Mouse (Mus musculus) limb, embryonic 14.5 days (tissue): ENCODE data around the gene Zfp467. TPM values are rescaled to one million over a fixed set of nuclear protein-coding genes. Genes with fewer than 3 reads are reported as not detected.
A peak's percentile ranks its signal among the peaks of the same experiment; 100 is the strongest.

Source experiments
- ATAC-seq: fragments of 200-750 bp; cut with Nextera tagmentation; 2 replicates; pipeline ENCODE4 v1.8.0; 2017; ENCODE audit warnings: low read depth, moderate number of reproducible peaks, moderate TSS enrichment; ENCODE audit not compliant: low FRiP score
- DNase-seq: peaks from one replicate; pipeline ENCODE4 v3.0.0-alpha.2; 2015; ENCODE audit warnings: low spot score
- H3K27ac ChIP-seq: fragments of 300-500 bp; sonication (generic); replicated peaks from 2 replicates; pipeline ENCODE4 v1.5.1; 2014; ENCODE audit warnings: low read depth, mild to moderate bottlenecking, low read length, moderate library complexity, mixed read lengths
- H3K27me3 ChIP-seq: fragments of 300-500 bp; sonication (generic); 2 replicates; pipeline ENCODE4 v1.6.1; 2014; ENCODE audit warnings: low read length, mixed read lengths; ENCODE audit not compliant: control insufficient read depth, insufficient read depth
- H3K36me3 ChIP-seq: fragments of 300-500 bp; sonication (generic); 2 replicates; pipeline ENCODE4 v1.6.1; 2014; ENCODE audit warnings: mild to moderate bottlenecking, low read length, moderate library complexity, mixed read lengths; ENCODE audit not compliant: control insufficient read depth, insufficient read depth
- H3K4me1 ChIP-seq: fragments of 300-500 bp; sonication (generic); 2 replicates; pipeline ENCODE4 v1.6.1; 2014; ENCODE audit warnings: antibody characterized with exemption, low read length, mixed read lengths; ENCODE audit not compliant: control insufficient read depth, insufficient read depth
- H3K4me2 ChIP-seq: fragments of 300-500 bp; sonication (generic); replicated peaks from 2 replicates; pipeline ENCODE4 v1.6.1; 2014; ENCODE audit warnings: low read depth, mild to moderate bottlenecking, low read length, moderate library complexity; ENCODE audit not compliant: severe bottlenecking
- H3K4me3 ChIP-seq: fragments of 300-500 bp; sonication (generic); replicated peaks from 2 replicates; pipeline ENCODE4 v1.5.1; 2014; ENCODE audit warnings: low read length
- H3K9ac ChIP-seq: fragments of 300-500 bp; sonication (generic); 2 replicates; pipeline ENCODE4 v1.6.1; 2014; ENCODE audit warnings: mild to moderate bottlenecking, low read depth, low read length, moderate library complexity; ENCODE audit not compliant: severe bottlenecking
- H3K9me3 ChIP-seq: fragments of 300-500 bp; sonication (generic); 2 replicates; pipeline ENCODE4 v1.6.1; 2016; ENCODE audit warnings: low read length; ENCODE audit not compliant: control insufficient read depth
- POLR2A ChIP-seq: fragments of 200-500 bp; IDR thresholded peaks from 2 replicates; pipeline ENCODE4 v1.8.0; 2012; ENCODE audit warnings: inconsistent platforms, mild to moderate bottlenecking, moderate library complexity, borderline replicate concordance; ENCODE audit not compliant: insufficient read depth, insufficient read length; ENCODE audit errors: extremely low read depth
- WGBS: fragments of 180-500 bp; shearing (Covaris S2); extraction: QIAGEN DNeasy Blood & Tissue Kit; methylation state at CpG from one replicate; pipeline ENCODE4 v1.1.7; 2014; 5-methylcytosine and 5-hydroxymethylcytosine counted together
- polyA plus RNA-seq, 2 experiments: library from polyadenylated mRNA; depleted of rRNA in 1 of 2; stranded (reverse) in 1 of 2; unstranded in 1 of 2; fragments of >200 nt; fragmentation: Nextera tagmentation in 1 of 2; extraction: Ambion mirVana in 1 of 2; gene quantifications; 2 replicates each; pipeline versions ENCODE4 v1.2.1 to v1.2.3; 2012 to 2014

Gene Zfp467
- polyA plus RNA-seq, 2 experiments = 29.3 to 43.5 TPM

DNA sequence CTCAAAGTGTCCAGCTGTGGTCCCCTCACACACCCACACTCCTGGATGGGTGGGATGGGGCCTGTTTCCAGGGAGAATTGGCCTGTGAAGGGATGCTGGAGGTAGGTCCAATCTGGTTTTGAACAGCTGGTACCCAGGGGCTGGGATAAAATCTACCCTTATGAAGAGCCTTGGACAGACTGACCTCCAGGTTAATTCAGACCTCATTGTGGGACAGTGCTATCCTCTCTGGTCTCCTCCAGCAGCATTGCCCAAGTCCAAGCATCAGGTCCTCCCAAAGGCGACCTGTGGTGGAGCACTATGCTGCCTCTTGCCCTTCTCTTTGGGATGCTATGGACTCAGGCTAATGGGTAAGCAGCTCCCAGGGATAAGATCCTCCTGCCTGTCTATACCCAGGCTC lies 2.3 kb upstream of the Zfp467 start, which contains the start of gene Sspo:
Sspo (plus strand) TSS at position 301 of the 400 bp plus-strand sequence.
- peaks cover 17% of the 10 kb centered on the region for H3K4me1 ChIP-seq
- WGBS = 81% methylated on average over 1 of the region's 1 CpGs
- H3K27me3 ChIP-seq = no peaks in the 10 kb centered on the region
- H3K27ac ChIP-seq = no peak within 1 kb of the TSS
- no peaks in the 10 kb centered on the region for H3K36me3 ChIP-seq
- DNase-seq (no peak), ATAC-seq (no peak)
- TF ChIP-seq POLR2A = no peak
- no peak within 1 kb of the TSS for H3K4me2 ChIP-seq
- H3K4me3 ChIP-seq = no peak within 1 kb of the TSS
- H3K9me3 ChIP-seq = no peaks in the 10 kb centered on the region
- H3K9ac ChIP-seq = no peak within 1 kb of the TSS

DNA sequence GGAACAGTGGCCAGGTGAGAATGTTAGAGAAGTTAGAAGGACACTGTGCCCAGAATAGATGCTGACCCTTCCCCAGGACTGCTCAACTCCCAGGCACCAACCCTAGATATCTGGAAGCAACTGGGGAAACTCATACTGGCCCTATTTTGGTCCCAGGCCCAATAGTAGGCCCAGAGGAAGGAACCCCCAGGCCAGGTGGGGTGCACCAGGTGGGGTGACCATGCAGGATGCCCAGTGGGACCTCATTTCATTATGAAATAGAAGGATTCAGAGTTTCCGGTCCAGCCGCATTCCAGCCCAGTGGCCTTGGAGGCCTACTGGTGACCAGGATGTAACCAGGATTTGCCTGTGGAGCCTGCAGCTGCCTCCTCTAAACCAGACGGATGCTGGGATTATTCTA lies 1.3 kb upstream of the Zfp467 start:
- Histone ChIP-seq H3K27me3 (no peaks in the 10 kb centered on the region), H3K36me3 (peaks cover 8% of the 10 kb centered on the region), H3K4me2 (no peak overlapping the region), H3K4me1 (peaks cover 19% of the 10 kb centered on the region), H3K27ac (no peak overlapping the region), H3K9me3 (no peaks in the 10 kb centered on the region), H3K4me3 (no peak overlapping the region), H3K9ac (no peak overlapping the region)
- WGBS = 64% methylated on average over 3 of the region's 3 CpGs
- TF ChIP-seq POLR2A = no peak
- no peak for ATAC-seq
- DNase-seq = no peak

DNA sequence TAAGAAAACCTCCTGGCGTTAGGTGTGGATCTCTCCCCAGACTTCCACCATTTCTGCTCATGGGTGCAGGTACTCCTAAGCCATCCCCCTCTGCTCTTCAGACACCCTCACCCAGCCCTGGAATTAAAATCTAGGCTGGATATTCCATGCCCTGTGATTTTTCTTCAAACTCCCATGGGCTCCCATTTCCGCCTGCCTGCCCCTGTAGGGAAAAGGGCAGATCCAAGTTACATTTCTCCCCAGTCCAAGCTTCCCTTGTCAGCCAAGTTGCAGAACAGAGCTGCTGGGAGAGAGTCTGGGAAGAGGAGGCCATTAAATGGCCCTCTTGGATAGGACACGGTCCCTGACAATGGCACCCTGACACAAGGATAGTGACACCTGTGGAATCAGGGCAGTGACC lies 631 bp upstream of the Zfp467 start:
- no peak for DNase-seq
- Histone ChIP-seq H3K4me2 (peak overlapping the region; percentile 74), H3K27me3 (no peaks in the 10 kb centered on the region), H3K36me3 (peaks cover 15% of the 10 kb centered on the region), H3K27ac (peak overlapping the region; percentile 91; the same call in 1 of the 2 replicates), H3K4me3 (peak overlapping the region; percentile 89), H3K4me1 (peaks cover 22% of the 10 kb centered on the region), H3K9ac (peak overlapping the region; percentile 89), H3K9me3 (no peaks in the 10 kb centered on the region)
- WGBS = 30% methylated on average over 3 of the region's 3 CpGs
- no peak for TF ChIP-seq POLR2A
- ATAC-seq = no peak

DNA sequence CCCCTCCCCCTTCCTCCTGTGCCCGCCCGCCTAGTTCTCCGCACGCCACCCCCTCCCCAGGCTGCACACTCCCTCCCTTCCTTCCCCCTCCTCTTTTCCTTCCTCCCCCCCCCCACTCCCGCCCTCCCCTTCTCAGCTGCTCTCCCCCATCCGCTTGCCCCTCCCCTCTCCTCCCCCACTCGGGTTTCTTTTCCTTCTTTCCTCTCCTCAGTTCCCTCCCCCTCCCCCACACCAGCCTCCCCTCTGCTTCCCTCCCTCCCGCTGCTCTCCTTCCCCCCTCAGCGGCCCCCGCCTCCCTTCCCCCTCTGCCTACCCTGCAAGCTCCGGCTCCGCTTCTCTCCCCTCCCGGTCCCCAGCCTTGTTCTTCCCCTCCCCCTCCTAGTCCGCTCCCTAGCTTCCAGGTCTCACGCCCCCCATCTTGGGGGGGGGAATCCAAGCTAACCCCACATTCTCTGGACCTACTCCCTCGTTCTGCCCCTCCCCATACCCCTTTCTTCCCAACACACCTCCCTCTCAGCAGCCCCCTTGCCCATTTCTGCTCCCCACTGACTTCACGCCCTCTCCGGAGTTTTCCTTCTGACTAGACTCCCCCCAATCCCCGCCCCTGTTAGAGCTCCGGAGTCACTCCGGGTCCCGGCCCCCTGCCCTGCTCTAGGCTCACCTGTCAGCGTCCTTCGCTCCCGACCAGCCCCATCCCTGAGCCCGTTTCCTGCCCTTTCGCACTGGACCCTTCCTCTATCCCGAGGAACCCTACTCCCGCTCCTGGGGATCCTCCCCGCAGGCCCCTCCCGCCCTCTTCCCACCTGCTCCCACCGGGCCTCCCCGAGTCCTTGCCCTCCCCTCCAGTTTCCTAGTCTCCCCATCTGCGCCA lies 1.1 kb downstream of the Zfp467 start:
- Histone ChIP-seq H3K4me3 (peak overlapping the region; percentile 89), H3K4me1 (peaks cover 30% of the 10 kb centered on the region), H3K4me2 (peak overlapping the region; percentile 74), H3K27me3 (no peaks in the 10 kb centered on the region), H3K9me3 (no peaks in the 10 kb centered on the region), H3K9ac (peak overlapping the region; percentile 89), H3K27ac (peak overlapping the region; percentile 91), H3K36me3 (peaks cover 25% of the 10 kb centered on the region)
- ATAC-seq = peak; percentile 65
- peak; percentile 90 for DNase-seq
- no peak for TF ChIP-seq POLR2A
- WGBS = 1% methylated on average over 31 of the region's 34 CpGs

DNA sequence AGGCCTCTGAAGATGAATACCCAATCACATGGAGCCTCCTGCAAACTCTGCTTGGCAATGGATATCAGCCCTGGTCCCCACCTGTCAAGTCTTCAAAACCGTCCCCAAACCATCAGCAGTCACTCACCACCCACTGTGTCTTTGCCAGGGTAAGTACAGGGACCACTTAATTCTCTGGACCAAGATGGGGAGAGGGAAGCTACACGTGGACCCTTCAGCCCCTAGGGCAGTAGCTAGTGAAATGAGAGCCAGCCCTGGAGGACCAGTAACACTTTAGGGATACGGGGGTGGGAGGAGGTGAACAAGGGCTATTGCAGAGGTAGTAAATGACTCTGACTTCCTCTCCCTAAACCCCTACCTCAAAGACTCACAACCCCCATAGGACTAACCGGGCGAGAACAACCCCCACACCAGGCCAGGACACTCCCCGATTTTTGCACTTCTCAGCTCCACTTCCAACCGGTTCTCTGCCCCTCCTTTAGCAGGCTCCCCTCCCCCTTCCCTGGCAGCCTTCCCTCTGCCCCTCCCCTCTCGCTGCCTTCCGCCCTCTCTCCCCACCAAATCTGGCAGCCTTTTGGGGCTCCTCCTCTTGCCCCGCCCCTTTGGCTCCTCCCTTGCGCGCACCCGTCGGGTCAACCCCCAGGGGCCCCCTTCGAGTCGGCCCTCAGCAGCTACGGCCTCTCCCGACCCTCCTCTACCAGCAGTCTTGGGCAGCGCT lies 1.9 kb downstream of the Zfp467 start:
- Histone ChIP-seq H3K4me1 (peaks cover 38% of the 10 kb centered on the region), H3K27me3 (peaks cover 3% of the 10 kb centered on the region; the same call in 1 of the 2 replicates), H3K9ac (peak overlapping the region; percentile 89), H3K4me2 (peak overlapping the region; percentile 74), H3K9me3 (no peaks in the 10 kb centered on the region), H3K27ac (peak overlapping the region; percentile 91), H3K36me3 (peaks cover 33% of the 10 kb centered on the region), H3K4me3 (peak overlapping the region; percentile 89)
- ATAC-seq = peak; percentile 85
- peak; percentile 95 for DNase-seq
- 2% methylated on average over 19 of the region's 19 CpGs for WGBS
- TF ChIP-seq POLR2A = no peak
